Mouse (Mus musculus) ES-E14 (cell line): ENCODE measurements around the gene Ncam1. TPM values are rescaled to one million over a fixed set of nuclear protein-coding genes. Genes with fewer than 3 reads are reported as not detected.

Experiments used
- DNase-seq: peaks from one replicate; pipeline ENCODE4 v3.0.0-alpha.2; 2013; ENCODE audit warnings: low read depth, low spot score
- H3K27ac ChIP-seq: 2 replicates; pipeline ENCODE4 v1.5.1; 2012; ENCODE audit warnings: low read depth, mild to moderate bottlenecking, low read length, moderate library complexity, mixed read lengths; ENCODE audit not compliant: poor library complexity, insufficient read depth, severe bottlenecking
- H3K36me3 ChIP-seq: 2 replicates; pipeline ENCODE4 v1.6.1; 2012; ENCODE audit warnings: mild to moderate bottlenecking, low read length, moderate library complexity, mixed read lengths; ENCODE audit not compliant: control insufficient read depth, poor library complexity, insufficient read depth, severe bottlenecking
- H3K4me1 ChIP-seq, 2 experiments: fragments of 150-350 bp in 1 of 2; sonication (generic) in 1 of 2; 2 replicates each; pipeline ENCODE4 v1.6.1; 2012; ENCODE audit warnings: low read length in 2 of 2, mild to moderate bottlenecking in 1 of 2, mixed read lengths in 1 of 2; ENCODE audit not compliant: control insufficient read depth in 2 of 2, insufficient read depth in 2 of 2, poor library complexity in 1 of 2
- H3K4me3 ChIP-seq, 2 experiments: fragments of 150-350 bp in 1 of 2; sonication (generic) in 1 of 2; 2 replicates each; pipeline ENCODE4 v1.5.1; 2012; ENCODE audit warnings: low read length in 2 of 2, low read depth in 1 of 2, mild to moderate bottlenecking in 1 of 2, mixed read lengths in 1 of 2; ENCODE audit not compliant: insufficient read depth in 1 of 2, poor library complexity in 1 of 2, severe bottlenecking in 1 of 2
- H3K9ac ChIP-seq: 2 replicates; pipeline ENCODE4 v1.6.1; 2012; ENCODE audit warnings: low read depth, mild to moderate bottlenecking, low read length, mixed read lengths; ENCODE audit not compliant: poor library complexity, insufficient read depth, severe bottlenecking
- H3K9me3 ChIP-seq: fragments of 150-350 bp; sonication (generic); 2 replicates; pipeline ENCODE4 v1.6.1; 2012; ENCODE audit warnings: low read depth, mild to moderate bottlenecking, low read length; ENCODE audit not compliant: control insufficient read depth, insufficient read depth
- CHD2 ChIP-seq: IDR thresholded peaks from 2 replicates; pipeline ENCODE4 v1.6.1; 2014; ENCODE audit warnings: mild to moderate bottlenecking, low read depth, low read length, inconsistent platforms
- HCFC1 ChIP-seq: IDR thresholded peaks from 2 replicates; pipeline ENCODE4 v1.6.1; 2012; ENCODE audit warnings: low read length, inconsistent platforms, borderline replicate concordance; ENCODE audit not compliant: insufficient read depth
- MAFK ChIP-seq: IDR thresholded peaks from 2 replicates; pipeline ENCODE4 v1.6.1; 2014; ENCODE audit warnings: mild to moderate bottlenecking, low read depth, low read length, inconsistent platforms; ENCODE audit not compliant: insufficient read depth
- ZC3H11A ChIP-seq: IDR thresholded peaks from 2 replicates; pipeline ENCODE4 v1.6.1; 2012; ENCODE audit warnings: low read depth, mild to moderate bottlenecking, inconsistent platforms, low read length, borderline replicate concordance
- ZNF384 ChIP-seq: IDR thresholded peaks from 2 replicates; pipeline ENCODE4 v1.6.1; 2012; ENCODE audit warnings: low read depth, low read length, inconsistent platforms
- in situ Hi-C, 2 experiments: fragments of 600-800 bp; cut with MboI; formaldehyde crosslinking; loops; one replicate each; pipeline ENCODE4 v1.15.1; 2025; ENCODE audit warnings: low sequenced_read_pairs in 2 of 2, inconsistent platforms in 1 of 2; ENCODE audit not compliant: unreplicated experiment in 2 of 2
- total RNA-seq: library from RNA; depleted of rRNA; stranded (reverse); fragments of 300-350 nt; gene quantifications from 2 replicates; pipeline ENCODE4 v1.2.3, GENCODE M21; 2012

The Ncam1 gene
- total RNA-seq, 1 experiment, result 36.8 TPM

DNA sequence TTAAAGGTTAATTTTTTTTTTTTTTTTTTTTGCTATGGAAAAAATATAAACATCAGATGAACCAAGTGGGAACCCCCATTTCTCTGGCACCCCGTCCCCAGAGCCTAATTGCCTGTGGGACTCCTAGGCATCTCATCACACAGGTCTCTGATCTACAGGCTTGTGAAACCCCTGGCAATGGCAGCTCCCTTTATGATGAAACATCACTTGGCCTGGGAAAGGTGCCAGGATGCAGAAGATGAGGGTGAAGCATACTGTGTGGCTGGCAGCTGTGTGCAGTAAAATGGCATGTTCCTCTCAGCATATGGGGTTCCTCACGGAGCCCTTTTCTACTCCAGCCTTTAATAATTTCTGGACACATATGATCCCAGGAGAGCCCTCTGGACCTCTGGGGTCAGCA is 40.3 kb downstream of the Ncam1 start:
- H3K4me1 ChIP-seq, result peaks cover 0 to 2% of the 10 kb centered on the region in 2 experiments; a peak in 1 of 4 replicates
- TF ChIP-seq CHD2 (no peak), HCFC1 (no peak), ZNF384 (no peak), ZC3H11A (no peak), MAFK (no peak)
- no peaks in the 10 kb centered on the region for H3K9me3 ChIP-seq
- H3K27ac ChIP-seq, result no peak overlapping the region
- no peak for DNase-seq
- no peaks in the 10 kb centered on the region for H3K36me3 ChIP-seq
- in situ Hi-C loops, result no loop called here
- no peak overlapping the region for H3K4me3 ChIP-seq
- no peak overlapping the region for H3K9ac ChIP-seq

DNA sequence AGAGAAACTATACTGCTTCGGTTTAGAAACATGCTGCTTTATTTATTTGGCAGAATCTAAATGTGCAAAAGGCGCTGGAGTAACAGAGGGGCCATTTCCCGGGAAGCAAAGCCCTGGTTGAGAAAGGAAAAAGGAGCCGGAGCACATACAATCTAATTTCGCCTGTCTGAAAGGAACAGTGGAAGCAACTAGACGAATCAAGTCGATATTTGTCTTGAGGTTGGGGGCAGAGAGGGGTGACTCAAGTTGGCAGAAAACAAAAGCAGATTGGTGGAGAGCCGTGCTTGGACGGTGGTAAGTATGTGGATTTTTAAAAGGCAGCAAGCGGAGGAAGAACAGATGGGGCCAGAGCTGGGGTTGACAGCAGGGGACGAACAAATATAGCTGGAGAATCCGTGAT is 40.7 kb downstream of the Ncam1 start:
- DNase-seq, result no peak
- no peak overlapping the region for H3K9ac ChIP-seq
- in situ Hi-C loops, result no loop called here

DNA sequence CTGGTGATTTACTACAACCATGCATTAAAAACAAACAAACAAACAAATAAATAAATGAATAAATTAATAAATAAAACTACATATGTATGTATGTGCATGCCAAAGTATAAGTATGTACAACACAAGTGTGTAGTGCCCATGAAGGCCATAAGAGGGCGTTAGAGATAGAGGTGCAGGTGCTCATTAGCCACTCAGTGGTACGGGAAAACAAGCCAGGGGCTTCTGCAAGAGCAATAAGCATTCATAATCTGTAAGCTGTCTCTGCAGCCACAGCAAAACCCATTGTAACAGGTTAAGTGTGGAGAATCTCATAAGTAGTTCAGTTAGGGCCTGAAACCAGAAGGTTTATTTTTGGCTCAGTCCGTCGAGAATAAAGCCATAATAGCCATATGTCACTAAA is 41.1 kb downstream of the Ncam1 start:
- peaks cover 2 to 3% of the 10 kb centered on the region in 2 experiments; a peak in 2 of 4 replicates for H3K4me1 ChIP-seq
- no peaks in the 10 kb centered on the region for H3K36me3 ChIP-seq
- H3K9ac ChIP-seq, result no peak overlapping the region
- no peaks in the 10 kb centered on the region for H3K9me3 ChIP-seq
- in situ Hi-C loops, result no loop called here
- no peak overlapping the region for H3K4me3 ChIP-seq
- no peak overlapping the region for H3K27ac ChIP-seq
- DNase-seq, result no peak
- TF ChIP-seq MAFK, result no peak
- no peak for TF ChIP-seq CHD2
- no peak for TF ChIP-seq ZC3H11A
- TF ChIP-seq ZNF384, result no peak
- TF ChIP-seq HCFC1, result no peak

More for the DNA sequence above, 40.7 kb downstream of the Ncam1 start:
- peaks cover 0 to 2% of the 10 kb centered on the region in 2 experiments; a peak in 1 of 4 replicates for H3K4me1 ChIP-seq
- no peaks in the 10 kb centered on the region for H3K36me3 ChIP-seq
- H3K4me3 ChIP-seq, result no peak overlapping the region
- TF ChIP-seq ZC3H11A (no peak), CHD2 (no peak), HCFC1 (no peak), ZNF384 (no peak), MAFK (no peak)
- no peak overlapping the region for H3K27ac ChIP-seq
- no peaks in the 10 kb centered on the region for H3K9me3 ChIP-seq

DNA sequence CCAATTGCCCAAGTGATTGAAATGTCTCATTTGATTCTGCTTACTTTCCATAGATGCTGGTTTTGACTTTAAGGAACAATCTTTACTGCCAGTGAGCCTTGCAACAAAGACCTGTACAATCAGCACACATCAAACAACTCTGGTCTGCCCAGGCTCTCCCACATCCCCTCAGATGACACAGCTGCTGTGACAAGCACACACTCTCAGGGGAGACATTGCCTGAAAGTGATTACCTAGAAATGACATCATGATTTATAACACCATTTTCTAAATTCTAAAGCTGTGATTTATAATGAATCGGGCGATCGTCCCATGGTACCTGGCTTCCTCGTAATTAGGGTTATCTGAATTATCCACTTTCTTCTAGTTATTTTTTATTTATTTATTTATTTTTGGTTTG is 42.0 kb downstream of the Ncam1 start:
- DNase-seq, result no peak
- in situ Hi-C loops, result no loop called here
- Histone ChIP-seq H3K4me1 (peaks cover 2 to 12% of the 10 kb centered on the region in 2 experiments; a peak in 3 of 4 replicates), H3K9me3 (no peaks in the 10 kb centered on the region), H3K27ac (no peak overlapping the region), H3K36me3 (no peaks in the 10 kb centered on the region), H3K9ac (no peak overlapping the region), H3K4me3 (no peak overlapping the region)
- no peak for TF ChIP-seq CHD2
- TF ChIP-seq HCFC1, result no peak
- no peak for TF ChIP-seq ZC3H11A
- no peak for TF ChIP-seq MAFK
- TF ChIP-seq ZNF384, result no peak

DNA sequence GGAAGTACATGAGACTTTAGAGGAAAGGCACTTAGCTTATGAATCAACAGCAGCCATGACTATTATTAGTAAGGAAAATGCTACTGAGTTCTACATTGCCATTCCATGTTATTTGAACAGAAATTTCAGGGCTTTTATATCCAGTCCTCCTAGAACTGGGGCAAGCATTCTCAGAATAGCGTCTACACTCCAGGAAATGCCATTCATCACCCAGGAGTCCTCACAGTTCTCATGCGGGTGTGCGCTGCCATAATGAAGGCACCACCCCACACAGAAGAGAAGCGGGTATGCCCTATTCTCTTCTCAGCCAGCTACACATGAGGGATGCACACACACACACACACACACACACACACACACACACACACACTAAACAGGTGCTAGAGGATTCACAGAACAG is 43.5 kb downstream of the Ncam1 start:
- H3K27ac ChIP-seq, result no peak overlapping the region
- no peaks in the 10 kb centered on the region for H3K36me3 ChIP-seq
- H3K9ac ChIP-seq, result no peak overlapping the region
- no peak overlapping the region for H3K4me3 ChIP-seq
- DNase-seq, result no peak
- H3K4me1 ChIP-seq, result peaks cover 6 to 21% of the 10 kb centered on the region in 2 experiments; a peak in 3 of 4 replicates
- no peaks in the 10 kb centered on the region for H3K9me3 ChIP-seq
- TF ChIP-seq ZC3H11A, result no peak
- TF ChIP-seq CHD2, result no peak
- no peak for TF ChIP-seq HCFC1
- no peak for TF ChIP-seq ZNF384
- no peak for TF ChIP-seq MAFK
- in situ Hi-C loops, result no loop called here
